Mouse (Mus musculus): ENCODE results near the gene Pet100. TPM values are rescaled to one million over a fixed set of nuclear protein-coding genes. Genes with fewer than 3 reads are reported as not detected.

Pet100 gene
- polyA plus RNA-seq, 1 experiment, result 51.7 TPM

- Histone ChIP-seq H3ac (ENCODE audit: control insufficient read depth, insufficient read length) (no peak overlapping the region), H3K4me3 (peak overlapping the region; percentile 91), H3K4me2 (ENCODE audit: low read depth) (peak overlapping the region; percentile 89), H3K79me2 (ENCODE audit: control insufficient read depth, insufficient read depth) (peaks cover 27% of the 10 kb centered on the region), H3K27me3 (ENCODE audit: control insufficient read depth, insufficient read depth, insufficient read length) (no peaks in the 10 kb centered on the region), H3K36me3 (ENCODE audit: control insufficient read depth, insufficient read depth) (no peaks in the 10 kb centered on the region)
- TF ChIP-seq TCF12 (IDR thresholded peaks at IDR 0.05; ENCODE audit: insufficient read depth, poor library complexity, severe bottlenecking), result no peak
- TF ChIP-seq TCF3 (IDR thresholded peaks at IDR 0.05; ENCODE audit: insufficient read length, low read depth), result no peak
- no peak for TF ChIP-seq MYOD1 (IDR thresholded peaks at IDR 0.05; ENCODE audit: control insufficient read depth in 1 of 3, insufficient read length in 2 of 3, low read depth in 2 of 3)
- no peak for TF ChIP-seq CEBPB (IDR thresholded peaks at IDR 0.05; ENCODE audit: insufficient read depth, poor library complexity, severe bottlenecking)
- no peak for TF ChIP-seq REST (IDR thresholded peaks at IDR 0.05; ENCODE audit: insufficient read depth, insufficient read length)
- no peak for TF ChIP-seq E2F4 (IDR thresholded peaks at IDR 0.05; ENCODE audit: insufficient read depth)
- TF ChIP-seq USF1 (IDR thresholded peaks at IDR 0.05; ENCODE audit: low read depth), result no peak
- TF ChIP-seq POLR2AphosphoS2 (IDR thresholded peaks at IDR 0.05; ENCODE audit: insufficient read length, low read depth), result no peak
- TF ChIP-seq SRF (IDR thresholded peaks at IDR 0.05; ENCODE audit: control insufficient read depth, insufficient read length, low read depth), result no peak
- TF ChIP-seq MAX (IDR thresholded peaks at IDR 0.05; ENCODE audit: low read depth), result no peak
- no peak for TF ChIP-seq POLR2A (IDR thresholded peaks at IDR 0.05; ENCODE audit: insufficient read length, low read depth)
- no peak for TF ChIP-seq MYOG (IDR thresholded peaks at IDR 0.05; ENCODE audit: control insufficient read depth in 1 of 3, insufficient read depth in 1 of 3, insufficient read length in 2 of 3, low read depth in 2 of 3)
These were observed 771 bp downstream of the Pet100 start for GRCm38 (mm10) chr8:3622119-3622518.

DNA sequence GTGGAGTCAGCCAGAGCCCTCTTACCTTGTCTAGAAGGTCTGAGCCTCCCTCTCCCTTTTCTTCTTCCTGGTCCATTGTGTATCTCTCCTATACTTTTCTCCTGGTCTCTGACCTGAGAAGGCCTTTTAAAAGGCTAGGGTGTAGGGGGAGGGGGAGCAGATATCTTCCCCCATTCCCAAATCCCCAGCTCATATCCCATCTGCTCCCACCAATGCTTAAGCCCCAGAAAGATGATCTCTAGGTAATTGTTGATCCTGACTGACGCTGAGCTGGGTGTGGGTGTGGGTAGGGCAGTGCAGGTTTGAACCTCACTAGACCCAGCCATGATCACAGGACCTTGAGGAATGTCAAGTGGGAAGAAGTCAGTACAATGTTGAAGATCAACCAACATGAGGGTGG is 4.1 kb downstream of the Pet100 start, which contains the start of gene Pcp2:
Gene Pcp2, minus strand, starts transcription at position 101 of the 400 bp plus-strand sequence.
- H3K4me3 ChIP-seq, result no peak within 1 kb of the TSS
- no peak for TF ChIP-seq TCF3 (IDR thresholded peaks at IDR 0.05; ENCODE audit: insufficient read length, low read depth)
- no peak for TF ChIP-seq MYOD1 (IDR thresholded peaks at IDR 0.05; ENCODE audit: control insufficient read depth in 1 of 3, insufficient read length in 2 of 3, low read depth in 2 of 3)
- no peak for TF ChIP-seq CEBPB (IDR thresholded peaks at IDR 0.05; ENCODE audit: insufficient read depth, poor library complexity, severe bottlenecking)
- TF ChIP-seq MYOG (IDR thresholded peaks at IDR 0.05; ENCODE audit: control insufficient read depth in 1 of 3, insufficient read depth in 1 of 3, insufficient read length in 2 of 3, low read depth in 2 of 3), result no peak
- no peak for TF ChIP-seq E2F4 (IDR thresholded peaks at IDR 0.05; ENCODE audit: insufficient read depth)
- TF ChIP-seq USF1 (IDR thresholded peaks at IDR 0.05; ENCODE audit: low read depth), result no peak
- no peak within 1 kb of the TSS for H3ac ChIP-seq (ENCODE audit: control insufficient read depth, insufficient read length)
- no peak within 1 kb of the TSS for H3K4me2 ChIP-seq (ENCODE audit: low read depth)
- H3K36me3 ChIP-seq (ENCODE audit: control insufficient read depth, insufficient read depth), result no peaks in the 10 kb centered on the region
- H3K27me3 ChIP-seq (ENCODE audit: control insufficient read depth, insufficient read depth, insufficient read length), result no peaks in the 10 kb centered on the region
- peaks cover 11% of the 10 kb centered on the region for H3K79me2 ChIP-seq (ENCODE audit: control insufficient read depth, insufficient read depth)

- H3K4me2 ChIP-seq (ENCODE audit: low read depth), result no peak overlapping the region
- H3K4me3 ChIP-seq, result no peak overlapping the region
- H3K36me3 ChIP-seq (ENCODE audit: control insufficient read depth, insufficient read depth), result no peaks in the 10 kb centered on the region
- no peak for TF ChIP-seq MAX (IDR thresholded peaks at IDR 0.05; ENCODE audit: low read depth)
- no peak for TF ChIP-seq E2F4 (IDR thresholded peaks at IDR 0.05; ENCODE audit: insufficient read depth)
- TF ChIP-seq REST (IDR thresholded peaks at IDR 0.05; ENCODE audit: insufficient read depth, insufficient read length), result no peak
- TF ChIP-seq SRF (IDR thresholded peaks at IDR 0.05; ENCODE audit: control insufficient read depth, insufficient read length, low read depth), result no peak
- no peak for TF ChIP-seq CEBPB (IDR thresholded peaks at IDR 0.05; ENCODE audit: insufficient read depth, poor library complexity, severe bottlenecking)
- TF ChIP-seq POLR2AphosphoS2 (IDR thresholded peaks at IDR 0.05; ENCODE audit: insufficient read length, low read depth), result no peak
- no peak for TF ChIP-seq POLR2A (IDR thresholded peaks at IDR 0.05; ENCODE audit: insufficient read length, low read depth)
- no peak for TF ChIP-seq TCF3 (IDR thresholded peaks at IDR 0.05; ENCODE audit: insufficient read length, low read depth)
- TF ChIP-seq MYOD1 (IDR thresholded peaks at IDR 0.05; ENCODE audit: control insufficient read depth in 1 of 3, insufficient read length in 2 of 3, low read depth in 2 of 3), result no peak
- TF ChIP-seq USF1 (IDR thresholded peaks at IDR 0.05; ENCODE audit: low read depth), result no peak
- TF ChIP-seq TCF12 (IDR thresholded peaks at IDR 0.05; ENCODE audit: insufficient read depth, poor library complexity, severe bottlenecking), result no peak
- TF ChIP-seq MYOG (IDR thresholded peaks at IDR 0.05; ENCODE audit: control insufficient read depth in 1 of 3, insufficient read depth in 1 of 3, insufficient read length in 2 of 3, low read depth in 2 of 3), result no peak
- no peaks in the 10 kb centered on the region for H3K27me3 ChIP-seq (ENCODE audit: control insufficient read depth, insufficient read depth, insufficient read length)
- H3ac ChIP-seq (ENCODE audit: control insufficient read depth, insufficient read length), result no peak overlapping the region
- H3K79me2 ChIP-seq (ENCODE audit: control insufficient read depth, insufficient read depth), result no peaks in the 10 kb centered on the region
These were observed 5.6 kb downstream of the Pet100 start for GRCm38 (mm10) chr8:3626971-3627370.

DNA sequence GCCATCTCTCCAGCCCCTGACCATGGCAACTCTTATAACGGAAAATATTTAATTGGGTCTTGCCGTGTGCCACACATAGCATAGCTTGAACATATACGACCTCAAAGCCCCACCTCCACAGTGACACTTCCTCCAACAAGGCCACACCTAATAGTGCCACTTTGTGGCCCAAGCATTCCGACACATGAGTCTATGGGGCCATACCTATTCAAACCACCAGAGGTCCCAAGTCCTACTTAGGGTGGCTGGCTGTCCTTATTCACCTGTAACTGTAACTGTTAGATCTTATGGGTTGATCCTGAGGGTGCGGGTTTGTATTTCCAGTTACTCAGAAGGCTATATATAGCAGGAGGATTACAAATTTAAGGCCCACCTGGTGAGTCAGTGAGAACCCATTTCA is 6.7 kb downstream of the Pet100 start:
- Histone ChIP-seq H3ac (ENCODE audit: control insufficient read depth, insufficient read length) (no peak overlapping the region), H3K36me3 (ENCODE audit: control insufficient read depth, insufficient read depth) (no peaks in the 10 kb centered on the region), H3K79me2 (ENCODE audit: control insufficient read depth, insufficient read depth) (no peaks in the 10 kb centered on the region), H3K4me2 (ENCODE audit: low read depth) (no peak overlapping the region), H3K4me3 (no peak overlapping the region), H3K27me3 (ENCODE audit: control insufficient read depth, insufficient read depth, insufficient read length) (no peaks in the 10 kb centered on the region)
- TF ChIP-seq USF1 (IDR thresholded peaks at IDR 0.05; ENCODE audit: low read depth) (no peak), CEBPB (IDR thresholded peaks at IDR 0.05; ENCODE audit: insufficient read depth, poor library complexity, severe bottlenecking) (no peak)

GRCm38 (mm10) chr8:3630647-3631477 is 9.5 kb downstream of the Pet100 start, which contains the start of gene Stxbp2:
TSS of gene Stxbp2 (plus strand) at chr8:3630955.
- Histone ChIP-seq H3K4me2 (ENCODE audit: low read depth) (peak within 1 kb of the TSS; percentile 74), H3ac (ENCODE audit: control insufficient read depth, insufficient read length) (no peak within 1 kb of the TSS), H3K36me3 (ENCODE audit: control insufficient read depth, insufficient read depth) (no peaks in the 10 kb centered on the region), H3K4me3 (peak within 1 kb of the TSS; percentile 24), H3K27me3 (ENCODE audit: control insufficient read depth, insufficient read depth, insufficient read length) (peaks cover 8% of the 10 kb centered on the region), H3K79me2 (ENCODE audit: control insufficient read depth, insufficient read depth) (no peaks in the 10 kb centered on the region)
- no peak for TF ChIP-seq E2F4 (IDR thresholded peaks at IDR 0.05; ENCODE audit: insufficient read depth)
- peak in 1 of 3 experiments; percentile 12 for TF ChIP-seq MYOD1 (IDR thresholded peaks at IDR 0.05; ENCODE audit: control insufficient read depth in 1 of 3, insufficient read length in 2 of 3, low read depth in 2 of 3)
